Mouse (Mus musculus): ENCODE measurements around the gene Hmg20a. TPM values are rescaled to one million over a fixed set of nuclear protein-coding genes. Genes with fewer than 3 reads are reported as not detected.

Gene Hmg20a
- total and polyA plus RNA-seq, 3 experiments, result 8.5 to 14.5 (median 13.6) TPM

DNA sequence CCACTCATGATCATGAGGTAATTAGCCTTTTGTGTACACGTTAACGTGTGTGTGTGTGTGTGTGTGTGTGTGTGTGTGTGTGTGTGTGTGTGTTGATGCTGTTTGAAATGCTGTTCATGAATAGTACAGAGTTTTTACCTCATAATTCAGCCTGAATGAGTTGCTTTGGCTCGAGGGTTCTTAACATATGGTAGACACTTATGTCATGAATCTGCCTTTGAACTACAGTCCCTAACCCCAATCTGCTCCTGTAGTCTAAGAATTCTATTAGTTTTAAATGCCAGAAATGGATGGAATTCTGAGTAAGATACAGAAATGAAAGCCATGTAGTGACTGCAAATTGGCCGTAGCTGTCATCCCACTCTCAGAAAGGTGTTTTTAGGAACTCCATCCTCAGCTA lies 64.2 kb downstream of the Hmg20a start:
- in situ Hi-C loops (cut with MboI; ENCODE audit: low pct_ligation_motif_present, low pct_unique_long_range_greater_than_20kb, low sequenced_read_pairs), result no loop called here
- no peak overlapping the region for H3K27ac ChIP-seq (ENCODE audit: insufficient read depth, low read depth)

DNA sequence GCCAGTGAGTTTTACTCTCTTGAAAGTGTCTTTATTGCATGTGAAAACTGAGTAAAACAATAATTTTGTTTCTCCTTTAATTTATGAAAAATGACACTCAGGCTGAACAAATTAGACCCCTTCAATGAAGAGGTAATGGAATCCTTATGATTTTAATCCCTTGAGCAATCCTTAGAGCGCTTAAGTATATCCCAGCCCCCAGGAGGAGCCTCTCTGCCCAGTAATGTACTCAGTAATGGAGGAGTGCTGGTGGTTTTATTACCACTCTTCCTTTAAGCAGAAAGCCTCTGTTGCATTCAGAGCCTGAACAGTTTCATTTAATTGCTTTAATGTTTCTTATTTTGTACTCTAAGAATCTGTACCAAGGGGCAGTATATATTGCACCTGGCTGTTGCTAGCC lies 67.0 kb downstream of the Hmg20a start:
- no peaks in the 10 kb centered on the region for H3K27me3 ChIP-seq (replicated peaks)
- DNase-seq (ENCODE audit: extremely low read depth), result no peak
- no peaks in the 10 kb centered on the region for H3K79me2 ChIP-seq (replicated peaks; ENCODE audit: control insufficient read depth, extremely low read depth, insufficient read depth, poor library complexity, severe bottlenecking)
- TF ChIP-seq USF1 (IDR thresholded peaks at IDR 0.05; ENCODE audit: low read depth, low read length) (no peak), MEF2A (IDR thresholded peaks at IDR 0.05; ENCODE audit: borderline replicate concordance, low read depth, low read length) (no peak), HCFC1 (IDR thresholded peaks at IDR 0.05; ENCODE audit: low read depth, low read length) (no peak), POLR2A (IDR thresholded peaks at IDR 0.05; ENCODE audit: low read depth, low read length) (no peak), KAT2A (IDR thresholded peaks at IDR 0.05; ENCODE audit: insufficient replicate concordance, low read length) (no peak)
- H3K4me1 ChIP-seq (ENCODE audit: control insufficient read depth in 1 of 2, insufficient read depth in 2 of 2), result no peaks in the 10 kb centered on the region
- no peak overlapping the region for H3K9ac ChIP-seq (ENCODE audit: insufficient read depth, low read depth)
- dilution Hi-C loops (cut with MboI; ENCODE audit: extremely low pct_ligation_motif_present, extremely low pct_unique_long_range_greater_than_20kb, low sequenced_read_pairs), result no loop called here
- no peak overlapping the region for H3K4me3 ChIP-seq (replicated peaks in 1 of 3; ENCODE audit: low read depth in 2 of 3, low read length in 2 of 3, poor library complexity in 1 of 3)
- H3K36me3 ChIP-seq (replicated peaks in 1 of 2; ENCODE audit: control insufficient read depth in 1 of 2, insufficient read depth in 1 of 2, low read length in 1 of 2), result peaks cover 20 to 56% of the 10 kb centered on the region in 2 experiments
- no peak overlapping the region for H3K27ac ChIP-seq (ENCODE audit: insufficient read depth, low read depth)
- no peaks in the 10 kb centered on the region for H3K9me3 ChIP-seq (replicated peaks; ENCODE audit: low read length)
- in situ Hi-C loops (cut with MboI; ENCODE audit: low pct_ligation_motif_present, low pct_unique_long_range_greater_than_20kb, low sequenced_read_pairs), result no loop called here
- H3K4me2 ChIP-seq (ENCODE audit: insufficient read depth, low read depth, poor library complexity, severe bottlenecking), result no peak overlapping the region

More for the DNA sequence above, 64.2 kb downstream of the Hmg20a start:
- Histone ChIP-seq H3K4me1 (ENCODE audit: control insufficient read depth in 1 of 2, insufficient read depth in 2 of 2) (no peaks in the 10 kb centered on the region), H3K79me2 (replicated peaks; ENCODE audit: control insufficient read depth, extremely low read depth, insufficient read depth, poor library complexity, severe bottlenecking) (no peaks in the 10 kb centered on the region), H3K27me3 (replicated peaks) (no peaks in the 10 kb centered on the region), H3K4me3 (replicated peaks in 1 of 3; ENCODE audit: low read depth in 2 of 3, low read length in 2 of 3, poor library complexity in 1 of 3) (no peak overlapping the region), H3K36me3 (replicated peaks in 1 of 2; ENCODE audit: control insufficient read depth in 1 of 2, insufficient read depth in 1 of 2, low read length in 1 of 2) (peaks cover 16 to 42% of the 10 kb centered on the region in 2 experiments), H3K4me2 (ENCODE audit: insufficient read depth, low read depth, poor library complexity, severe bottlenecking) (no peak overlapping the region), H3K9me3 (replicated peaks; ENCODE audit: low read length) (no peaks in the 10 kb centered on the region), H3K9ac (ENCODE audit: insufficient read depth, low read depth) (no peak overlapping the region)
- DNase-seq (ENCODE audit: extremely low read depth), result no peak
- TF ChIP-seq IRF4 (IDR thresholded peaks at IDR 0.05; ENCODE audit: low read depth, low read length) (no peak), TBP (conservative IDR thresholded peaks at IDR 0.05; ENCODE audit: low read depth, low read length) (no peak), CHD2 (IDR thresholded peaks at IDR 0.05; ENCODE audit: low read length) (no peak), GABPA (IDR thresholded peaks at IDR 0.05; ENCODE audit: insufficient replicate concordance, low read depth, low read length) (no peak), MAFK (IDR thresholded peaks at IDR 0.05; ENCODE audit: insufficient replicate concordance, low read length) (no peak), PAX5 (IDR thresholded peaks at IDR 0.05; ENCODE audit: low read length) (no peak), ZKSCAN1 (IDR thresholded peaks at IDR 0.05; ENCODE audit: borderline replicate concordance, low read depth, low read length) (no peak), JUND (conservative IDR thresholded peaks at IDR 0.05; ENCODE audit: low read depth, low read length) (no peak), EP300 (IDR thresholded peaks at IDR 0.05; ENCODE audit: low read length) (no peak), JUN (IDR thresholded peaks at IDR 0.05; ENCODE audit: insufficient read depth, low read depth, low read length) (no peak), SMC3 (IDR thresholded peaks at IDR 0.05; ENCODE audit: low read depth, low read length) (no peak), CTCF (conservative IDR thresholded peaks at IDR 0.05 in 1 of 2, IDR thresholded peaks at IDR 0.05 in 1 of 2; ENCODE audit: low read depth in 2 of 2, low read length in 2 of 2) (no peak), ZC3H11A (IDR thresholded peaks at IDR 0.05; ENCODE audit: low read depth, low read length) (no peak), NELFE (IDR thresholded peaks at IDR 0.05; ENCODE audit: low read depth, low read length) (no peak), POLR2AphosphoS2 (IDR thresholded peaks at IDR 0.05; ENCODE audit: low read depth, low read length) (no peak), USF2 (conservative IDR thresholded peaks at IDR 0.05; ENCODE audit: low read depth, low read length) (no peak), SIN3A (IDR thresholded peaks at IDR 0.05; ENCODE audit: low read length) (no peak), MAZ (IDR thresholded peaks at IDR 0.05; ENCODE audit: low read depth, low read length) (no peak), UBTF (IDR thresholded peaks at IDR 0.05; ENCODE audit: low read depth, low read length) (no peak), ZMIZ1 (IDR thresholded peaks at IDR 0.05; ENCODE audit: low read depth, low read length) (no peak)
- dilution Hi-C loops (cut with MboI; ENCODE audit: extremely low pct_ligation_motif_present, extremely low pct_unique_long_range_greater_than_20kb, low sequenced_read_pairs), result no loop called here

Measured in CH12.LX (cell line).